Mouse (Mus musculus) hindbrain, postnatal 0 days (tissue): ENCODE measurements at regions not wholly inside any gene's neighbourhood (a gene's known extent, or its start where the extent isn't known, plus 50 kb on each side); places are given as distances from the start of the nearest gene placed in this dataset.
A peak's percentile ranks its signal among the peaks of the same experiment; 100 is the strongest.

ENCODE experiments used
- ATAC-seq: fragments of 200-750 bp; cut with Nextera tagmentation; 2 replicates; pipeline ENCODE4 v1.8.0; 2017; ENCODE audit warnings: mild to moderate bottlenecking, moderate TSS enrichment, moderate library complexity
- DNase-seq: peaks from one replicate; pipeline ENCODE4 v3.0.0-alpha.2; 2015; ENCODE audit warnings: low spot score
- H3K27ac ChIP-seq: fragments of 300-500 bp; sonication (generic); 2 replicates; pipeline ENCODE4 v1.5.1; 2014; ENCODE audit warnings: mild to moderate bottlenecking
- H3K27me3 ChIP-seq: fragments of 300-500 bp; sonication (generic); 2 replicates; pipeline ENCODE4 v1.6.1; 2014; ENCODE audit warnings: low read length, mixed read lengths; ENCODE audit not compliant: insufficient read depth
- H3K36me3 ChIP-seq: fragments of 300-500 bp; sonication (generic); 2 replicates; pipeline ENCODE4 v1.6.1; 2014; ENCODE audit warnings: low read length, mixed read lengths; ENCODE audit not compliant: insufficient read depth
- H3K4me1 ChIP-seq: fragments of 300-500 bp; sonication (generic); 2 replicates; pipeline ENCODE4 v1.6.1; 2014; ENCODE audit warnings: antibody characterized with exemption, low read length, mixed read lengths; ENCODE audit not compliant: insufficient read depth
- H3K4me2 ChIP-seq: fragments of 300-500 bp; sonication (generic); 2 replicates; pipeline ENCODE4 v1.6.1; 2014; ENCODE audit warnings: low read depth, mild to moderate bottlenecking, low read length, moderate library complexity, mixed read lengths
- H3K4me3 ChIP-seq: fragments of 300-500 bp; sonication (generic); 2 replicates; pipeline ENCODE4 v1.5.1; 2014; ENCODE audit warnings: low read length
- H3K9ac ChIP-seq: fragments of 300-500 bp; sonication (generic); replicated peaks from 2 replicates; pipeline ENCODE4 v1.6.1; 2014; ENCODE audit warnings: mild to moderate bottlenecking, low read length, moderate library complexity, mixed read lengths
- H3K9me3 ChIP-seq: fragments of 300-500 bp; sonication (generic); 2 replicates; pipeline ENCODE4 v1.6.1; 2016; ENCODE audit warnings: low read length, mixed read lengths
- CTCF ChIP-seq: IDR thresholded peaks from 2 replicates; pipeline ENCODE4 v1.5.1; 2016; ENCODE audit warnings: antibody characterized with exemption, control low read depth, low read depth
- WGBS: fragments of 180-500 bp; shearing (Covaris S2); extraction: QIAGEN DNeasy Blood & Tissue Kit; methylation state at CpG from one replicate; pipeline ENCODE4 v1.1.7; 2014; 5-methylcytosine and 5-hydroxymethylcytosine counted together

GRCm38 (mm10) chr8:59499618-59500017, 587.2 kb upstream of the Galntl6 start:
- Histone ChIP-seq H3K27me3 (no peaks in the 10 kb centered on the region), H3K9ac (no peak overlapping the region), H3K4me1 (no peaks in the 10 kb centered on the region), H3K36me3 (no peaks in the 10 kb centered on the region), H3K9me3 (no peaks in the 10 kb centered on the region), H3K27ac (no peak overlapping the region), H3K4me3 (no peak overlapping the region), H3K4me2 (no peak overlapping the region)
- ATAC-seq (no peak), DNase-seq (no peak)
- 98% methylated on average over 1 of the region's 1 CpGs for WGBS
- TF ChIP-seq CTCF: no peak

- ATAC-seq: no peak
- no peak overlapping the region for H3K4me2 ChIP-seq
- no peak overlapping the region for H3K9ac ChIP-seq
- no peak for TF ChIP-seq CTCF
- no peaks in the 10 kb centered on the region for H3K4me1 ChIP-seq
- no peak for DNase-seq
- no peaks in the 10 kb centered on the region for H3K27me3 ChIP-seq
- no peaks in the 10 kb centered on the region for H3K36me3 ChIP-seq
- no peak overlapping the region for H3K27ac ChIP-seq
- no peaks in the 10 kb centered on the region for H3K9me3 ChIP-seq
- H3K4me3 ChIP-seq: no peak overlapping the region
Measured at GRCm38 (mm10) chr8:59491392-59491791, 579.0 kb upstream of the Galntl6 start.

GRCm38 (mm10) chr8:59478257-59478656, 565.8 kb upstream of the Galntl6 start:
- WGBS: 24% methylated on average over 3 of the region's 3 CpGs
- ATAC-seq: no peak
- no peak overlapping the region for H3K4me3 ChIP-seq
- no peak overlapping the region for H3K27ac ChIP-seq
- DNase-seq: peak; percentile 3
- H3K27me3 ChIP-seq: no peaks in the 10 kb centered on the region
- no peaks in the 10 kb centered on the region for H3K4me1 ChIP-seq
- TF ChIP-seq CTCF: no peak
- no peaks in the 10 kb centered on the region for H3K9me3 ChIP-seq
- H3K9ac ChIP-seq: no peak overlapping the region
- H3K4me2 ChIP-seq: no peak overlapping the region
- H3K36me3 ChIP-seq: no peaks in the 10 kb centered on the region

- no peak overlapping the region for H3K4me2 ChIP-seq
- no peaks in the 10 kb centered on the region for H3K36me3 ChIP-seq
- H3K9ac ChIP-seq: no peak overlapping the region
- H3K27ac ChIP-seq: no peak overlapping the region
- ATAC-seq (no peak), DNase-seq (no peak)
- H3K27me3 ChIP-seq: no peaks in the 10 kb centered on the region
- 67% methylated on average over 1 of the region's 1 CpGs for WGBS
- H3K4me3 ChIP-seq: no peak overlapping the region
- no peaks in the 10 kb centered on the region for H3K4me1 ChIP-seq
- no peaks in the 10 kb centered on the region for H3K9me3 ChIP-seq
- no peak for TF ChIP-seq CTCF
Measured at GRCm38 (mm10) chr8:59474195-59474594, 561.8 kb upstream of the Galntl6 start.

GRCm38 (mm10) chr8:59448622-59449021, 536.2 kb upstream of the Galntl6 start:
- Histone ChIP-seq H3K9ac (no peak overlapping the region), H3K4me3 (no peak overlapping the region), H3K36me3 (no peaks in the 10 kb centered on the region), H3K4me2 (no peak overlapping the region), H3K9me3 (no peaks in the 10 kb centered on the region), H3K4me1 (no peaks in the 10 kb centered on the region), H3K27me3 (no peaks in the 10 kb centered on the region), H3K27ac (no peak overlapping the region)
- no peak for TF ChIP-seq CTCF
- DNase-seq (no peak), ATAC-seq (no peak)
- whole genome bisulfite sequencing: 62% methylated on average over 4 of the region's 4 CpGs

GRCm38 (mm10) chr8:59403659-59404058, 491.2 kb upstream of the Galntl6 start:
- no peak for DNase-seq
- Histone ChIP-seq H3K36me3 (no peaks in the 10 kb centered on the region), H3K27ac (no peak overlapping the region), H3K4me3 (no peak overlapping the region), H3K9ac (no peak overlapping the region), H3K27me3 (no peaks in the 10 kb centered on the region), H3K4me1 (no peaks in the 10 kb centered on the region), H3K4me2 (no peak overlapping the region), H3K9me3 (no peaks in the 10 kb centered on the region)
- ATAC-seq: no peak
- no peak for TF ChIP-seq CTCF

GRCm38 (mm10) chr8:59389706-59390105, 477.3 kb upstream of the Galntl6 start:
- 67% methylated on average over 1 of the region's 1 CpGs for WGBS
- no peak for ATAC-seq

More at GRCm38 (mm10) chr8:59389706-59390105, 477.3 kb upstream of the Galntl6 start:
- no peak for TF ChIP-seq CTCF
- no peak for DNase-seq
- Histone ChIP-seq H3K36me3 (no peaks in the 10 kb centered on the region), H3K27me3 (no peaks in the 10 kb centered on the region), H3K4me2 (no peak overlapping the region), H3K4me1 (no peaks in the 10 kb centered on the region), H3K27ac (no peak overlapping the region), H3K9me3 (no peaks in the 10 kb centered on the region), H3K9ac (no peak overlapping the region), H3K4me3 (no peak overlapping the region)
